Mouse (Mus musculus): Measurements from ENCODE around the gene Gm3435. TPM values are rescaled to one million over a fixed set of nuclear protein-coding genes. Genes with fewer than 3 reads are reported as not detected.
"Not testable (repeated sequence)": the region's sequence is repeated elsewhere in the genome, so short reads cannot be mapped to it uniquely, and the experiment has no call there.

Gene Gm3435
- polyA plus RNA-seq, 1 experiment from 2014 or later: 2.7 TPM

DNA sequence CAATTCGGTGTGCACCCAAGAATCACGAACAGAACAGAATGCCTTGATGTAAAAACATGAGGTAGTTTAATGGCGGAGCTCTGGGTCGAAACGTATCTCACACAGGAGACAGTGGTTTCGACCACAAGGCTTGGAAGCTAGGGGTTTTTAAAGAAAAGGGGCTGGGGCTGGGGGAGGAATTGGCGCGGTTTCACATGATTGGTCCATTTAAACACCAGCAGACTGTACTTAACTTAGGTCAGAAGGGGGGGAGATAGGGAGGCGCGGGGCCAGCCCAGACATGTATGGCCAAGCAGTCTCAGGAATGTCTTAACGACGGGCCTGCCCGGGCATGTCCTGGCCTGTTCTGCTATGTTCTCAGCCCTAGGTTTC is 43.8 kb downstream of the Gm3435 start:
- H3K4me3 ChIP-seq (ENCODE audit: low read depth, low read length); H3K9me3 ChIP-seq (ENCODE audit: control insufficient read depth, low read length); H3K27ac ChIP-seq (replicated peaks; ENCODE audit: low read depth, low read length); H3K4me2 ChIP-seq (ENCODE audit: low read depth, low read length); H3K27me3 ChIP-seq (replicated peaks; ENCODE audit: control insufficient read depth, insufficient read depth, low read length); H3K9ac ChIP-seq (ENCODE audit: low read depth, low read length); H3K4me1 ChIP-seq (ENCODE audit: control insufficient read depth, insufficient read depth, low read length); DNase-seq (ENCODE audit: low spot score); ATAC-seq (ENCODE audit: low read depth): not testable (repeated sequence)
- H3K36me3 ChIP-seq (ENCODE audit: control insufficient read depth, insufficient read depth, low read length): peaks cover 18% of the 10 kb centered on the region
- WGBS: 95% methylated on average over 12 of the region's 13 CpGs

DNA sequence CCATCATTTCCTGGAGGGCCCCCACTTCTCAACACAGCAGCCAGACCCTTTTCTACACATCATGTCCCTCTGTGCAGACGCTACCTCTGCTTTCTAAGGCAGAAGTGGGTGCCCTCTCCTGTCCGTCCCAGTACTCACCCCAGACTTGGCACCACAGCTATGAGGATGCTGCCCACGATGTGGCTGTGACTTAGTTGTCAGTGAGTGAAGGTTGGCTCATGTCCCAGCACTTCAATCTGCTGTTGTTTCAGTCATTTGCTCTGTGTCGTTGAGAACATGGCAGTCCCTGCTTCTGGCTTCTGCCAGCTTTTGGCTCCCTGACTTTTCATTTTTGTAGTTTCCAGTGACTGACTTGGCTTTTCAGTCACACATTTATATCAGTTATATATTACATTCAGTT is 45.9 kb downstream of the Gm3435 start:
- H3K9ac ChIP-seq (ENCODE audit: low read depth, low read length): no peak overlapping the region
- no peaks in the 10 kb centered on the region for H3K4me1 ChIP-seq (ENCODE audit: control insufficient read depth, insufficient read depth, low read length)
- no peak overlapping the region for H3K4me2 ChIP-seq (ENCODE audit: low read depth, low read length)
- peaks cover 39% of the 10 kb centered on the region for H3K36me3 ChIP-seq (ENCODE audit: control insufficient read depth, insufficient read depth, low read length)
- H3K27me3 ChIP-seq (replicated peaks; ENCODE audit: control insufficient read depth, insufficient read depth, low read length): no peaks in the 10 kb centered on the region
- DNase-seq (ENCODE audit: low spot score) (no peak), ATAC-seq (ENCODE audit: low read depth) (no peak)
- H3K4me3 ChIP-seq (ENCODE audit: low read depth, low read length): no peak overlapping the region
- H3K27ac ChIP-seq (replicated peaks; ENCODE audit: low read depth, low read length): no peak overlapping the region
- WGBS: 89% methylated on average over 4 of the region's 4 CpGs
- H3K9me3 ChIP-seq (ENCODE audit: control insufficient read depth, low read length): no peaks in the 10 kb centered on the region

DNA sequence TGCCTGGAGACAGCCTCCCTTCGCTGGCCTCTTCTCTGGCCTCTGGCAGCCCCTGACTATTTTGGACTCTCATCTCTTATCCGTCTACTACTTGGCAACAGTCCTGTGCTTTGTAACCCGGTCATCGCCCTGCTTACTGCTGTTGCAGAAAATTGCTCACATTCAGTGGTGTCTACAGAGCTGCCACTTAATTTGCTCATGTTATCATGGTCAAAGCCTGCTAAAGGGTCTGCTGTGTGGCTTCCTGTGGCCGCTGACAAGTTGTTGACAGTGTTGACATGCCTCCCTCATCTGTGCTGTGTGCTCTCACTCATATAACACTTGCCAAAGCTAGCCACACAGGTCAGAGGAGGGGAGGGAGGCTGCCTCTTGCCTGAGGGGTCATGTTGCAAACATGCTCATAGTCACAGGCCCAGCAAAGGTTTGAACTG is 48.2 kb downstream of the Gm3435 start:
- H3K36me3 ChIP-seq (ENCODE audit: control insufficient read depth, insufficient read depth, low read length): peaks cover 53% of the 10 kb centered on the region
- no peak overlapping the region for H3K9ac ChIP-seq (ENCODE audit: low read depth, low read length)
- WGBS: 85% methylated on average over 5 of the region's 5 CpGs
- H3K9me3 ChIP-seq (ENCODE audit: control insufficient read depth, low read length): no peaks in the 10 kb centered on the region
- H3K27ac ChIP-seq (replicated peaks; ENCODE audit: low read depth, low read length): no peak overlapping the region
- ATAC-seq (ENCODE audit: low read depth) (no peak), DNase-seq (ENCODE audit: low spot score) (no peak)
- no peak overlapping the region for H3K4me2 ChIP-seq (ENCODE audit: low read depth, low read length)
- no peaks in the 10 kb centered on the region for H3K4me1 ChIP-seq (ENCODE audit: control insufficient read depth, insufficient read depth, low read length)
- H3K4me3 ChIP-seq (ENCODE audit: low read depth, low read length): no peak overlapping the region
- no peaks in the 10 kb centered on the region for H3K27me3 ChIP-seq (replicated peaks; ENCODE audit: control insufficient read depth, insufficient read depth, low read length)

GRCm38 (mm10) chr17:15059646-15060045 is 49.7 kb downstream of the Gm3435 start:
- no peak overlapping the region for H3K9ac ChIP-seq (ENCODE audit: low read depth, low read length)
- H3K9me3 ChIP-seq (ENCODE audit: control insufficient read depth, low read length): no peaks in the 10 kb centered on the region
- no peaks in the 10 kb centered on the region for H3K4me1 ChIP-seq (ENCODE audit: control insufficient read depth, insufficient read depth, low read length)
- ATAC-seq (ENCODE audit: low read depth) (no peak), DNase-seq (ENCODE audit: low spot score) (no peak)
- WGBS: 95% methylated on average over 14 of the region's 14 CpGs
- H3K27ac ChIP-seq (replicated peaks; ENCODE audit: low read depth, low read length): no peak overlapping the region
- H3K36me3 ChIP-seq (ENCODE audit: control insufficient read depth, insufficient read depth, low read length): peaks cover 58% of the 10 kb centered on the region
- no peak overlapping the region for H3K4me2 ChIP-seq (ENCODE audit: low read depth, low read length)
- H3K27me3 ChIP-seq (replicated peaks; ENCODE audit: control insufficient read depth, insufficient read depth, low read length): no peaks in the 10 kb centered on the region
- H3K4me3 ChIP-seq (ENCODE audit: low read depth, low read length): no peak overlapping the region

GRCm38 (mm10) chr17:15060356-15060755 is 50.4 kb downstream of the Gm3435 start:
- Histone ChIP-seq H3K36me3 (ENCODE audit: control insufficient read depth, insufficient read depth, low read length) (peaks cover 58% of the 10 kb centered on the region), H3K27ac (replicated peaks; ENCODE audit: low read depth, low read length) (no peak overlapping the region), H3K4me1 (ENCODE audit: control insufficient read depth, insufficient read depth, low read length) (no peaks in the 10 kb centered on the region), H3K27me3 (replicated peaks; ENCODE audit: control insufficient read depth, insufficient read depth, low read length) (no peaks in the 10 kb centered on the region), H3K4me3 (ENCODE audit: low read depth, low read length) (no peak overlapping the region), H3K9me3 (ENCODE audit: control insufficient read depth, low read length) (no peaks in the 10 kb centered on the region), H3K4me2 (ENCODE audit: low read depth, low read length) (no peak overlapping the region), H3K9ac (ENCODE audit: low read depth, low read length) (no peak overlapping the region)
- no peak for DNase-seq (ENCODE audit: low spot score)
- no peak for ATAC-seq (ENCODE audit: low read depth)
- WGBS: 83% methylated on average over 6 of the region's 6 CpGs

- 41% methylated on average over 13 of the region's 13 CpGs for WGBS
- H3K9ac ChIP-seq (ENCODE audit: low read depth, low read length): no peak overlapping the region
- ATAC-seq (ENCODE audit: low read depth): peak; percentile 58
- H3K4me3 ChIP-seq (ENCODE audit: low read depth, low read length): no peak overlapping the region
- 0 out of 2 replicates have a peak, but pooled peaks cover 4% of the 10 kb centered on the region for H3K4me1 ChIP-seq (ENCODE audit: control insufficient read depth, insufficient read depth, low read length)
- 0 out of 2 replicates have a peak overlapping the region, but pooled peaks have one; percentile 25 for H3K4me2 ChIP-seq (ENCODE audit: low read depth, low read length)
- peak; percentile 82 for DNase-seq (ENCODE audit: low spot score)
- H3K36me3 ChIP-seq (ENCODE audit: control insufficient read depth, insufficient read depth, low read length): peaks cover 24% of the 10 kb centered on the region; the same call in 1 of the 2 replicates
- H3K27ac ChIP-seq (replicated peaks; ENCODE audit: low read depth, low read length): no peak overlapping the region
- no peaks in the 10 kb centered on the region for H3K9me3 ChIP-seq (ENCODE audit: control insufficient read depth, low read length)
- H3K27me3 ChIP-seq (replicated peaks; ENCODE audit: control insufficient read depth, insufficient read depth, low read length): no peaks in the 10 kb centered on the region
Observed at GRCm38 (mm10) chr17:15065391-15066024, 55.5 kb downstream of the Gm3435 start.

DNA sequence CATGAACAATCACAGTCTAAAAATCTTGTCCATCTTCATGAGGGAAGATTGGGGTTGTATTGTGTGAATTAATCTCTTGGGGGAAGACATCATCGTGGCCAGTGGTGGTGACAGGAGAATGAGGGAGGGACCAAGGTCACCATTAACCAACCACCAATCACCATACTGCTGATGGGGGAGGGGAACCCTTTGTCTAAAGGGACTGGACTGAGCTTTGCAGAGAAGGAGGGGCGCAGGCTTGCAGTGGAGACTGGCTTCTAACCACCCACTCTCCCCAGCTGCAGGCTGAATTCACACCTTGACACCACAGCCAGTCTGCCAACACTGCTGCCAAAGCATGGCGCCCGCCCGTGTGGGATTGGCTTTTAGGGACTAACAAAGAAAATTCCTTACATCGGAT is 56.1 kb downstream of the Gm3435 start:
- peak; percentile 45; the same call in 1 of the 2 replicates for ATAC-seq (ENCODE audit: low read depth)
- DNase-seq (ENCODE audit: low spot score): peak; percentile 27
- WGBS: 62% methylated on average over 6 of the region's 6 CpGs
- Histone ChIP-seq H3K9me3 (ENCODE audit: control insufficient read depth, low read length) (no peaks in the 10 kb centered on the region), H3K9ac (ENCODE audit: low read depth, low read length) (no peak overlapping the region), H3K27me3 (replicated peaks; ENCODE audit: control insufficient read depth, insufficient read depth, low read length) (no peaks in the 10 kb centered on the region), H3K27ac (replicated peaks; ENCODE audit: low read depth, low read length) (no peak overlapping the region), H3K36me3 (ENCODE audit: control insufficient read depth, insufficient read depth, low read length) (peaks cover 18% of the 10 kb centered on the region; the same call in 1 of the 2 replicates), H3K4me3 (ENCODE audit: low read depth, low read length) (no peak overlapping the region), H3K4me1 (ENCODE audit: control insufficient read depth, insufficient read depth, low read length) (0 out of 2 replicates have a peak, but pooled peaks cover 4% of the 10 kb centered on the region), H3K4me2 (ENCODE audit: low read depth, low read length) (0 out of 2 replicates have a peak overlapping the region, but pooled peaks have one; percentile 25)

DNA sequence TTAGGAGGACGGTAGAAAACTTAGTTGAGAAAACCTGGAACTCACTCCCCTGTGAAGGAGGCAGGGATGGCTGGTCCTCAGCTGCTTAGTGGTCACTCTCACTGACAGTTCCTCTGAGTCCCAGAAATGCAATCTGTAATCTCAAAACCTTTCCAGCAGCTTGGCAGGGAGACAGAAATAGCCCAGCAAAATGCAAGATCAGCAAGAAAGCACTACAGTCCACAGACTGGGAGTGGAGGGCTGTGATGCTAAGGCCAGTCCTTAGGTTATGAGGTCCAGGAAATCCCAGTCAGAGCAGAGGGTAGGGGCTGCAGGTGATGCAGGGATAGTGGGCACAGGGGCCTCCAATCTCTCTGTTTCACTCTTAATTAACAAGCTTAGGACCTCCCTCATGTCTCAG is 56.9 kb downstream of the Gm3435 start:
- ATAC-seq (ENCODE audit: low read depth) (no peak), DNase-seq (ENCODE audit: low spot score) (no peak)
- Histone ChIP-seq H3K9ac (ENCODE audit: low read depth, low read length) (no peak overlapping the region), H3K27me3 (replicated peaks; ENCODE audit: control insufficient read depth, insufficient read depth, low read length) (no peaks in the 10 kb centered on the region), H3K27ac (replicated peaks; ENCODE audit: low read depth, low read length) (no peak overlapping the region), H3K4me1 (ENCODE audit: control insufficient read depth, insufficient read depth, low read length) (0 out of 2 replicates have a peak, but pooled peaks cover 4% of the 10 kb centered on the region), H3K9me3 (ENCODE audit: control insufficient read depth, low read length) (no peaks in the 10 kb centered on the region), H3K36me3 (ENCODE audit: control insufficient read depth, insufficient read depth, low read length) (peaks cover 11% of the 10 kb centered on the region; the same call in 1 of the 2 replicates), H3K4me3 (ENCODE audit: low read depth, low read length) (no peak overlapping the region), H3K4me2 (ENCODE audit: low read depth, low read length) (no peak overlapping the region)
- WGBS: 62% methylated on average over 1 of the region's 1 CpGs
